Mouse (Mus musculus): ENCODE results near the gene Sag. TPM values are rescaled to one million over a fixed set of nuclear protein-coding genes. Genes with fewer than 3 reads are reported as not detected.

The Sag gene
- polyA plus RNA-seq, 1 experiment from 2014 or later, result 2.7 TPM

DNA sequence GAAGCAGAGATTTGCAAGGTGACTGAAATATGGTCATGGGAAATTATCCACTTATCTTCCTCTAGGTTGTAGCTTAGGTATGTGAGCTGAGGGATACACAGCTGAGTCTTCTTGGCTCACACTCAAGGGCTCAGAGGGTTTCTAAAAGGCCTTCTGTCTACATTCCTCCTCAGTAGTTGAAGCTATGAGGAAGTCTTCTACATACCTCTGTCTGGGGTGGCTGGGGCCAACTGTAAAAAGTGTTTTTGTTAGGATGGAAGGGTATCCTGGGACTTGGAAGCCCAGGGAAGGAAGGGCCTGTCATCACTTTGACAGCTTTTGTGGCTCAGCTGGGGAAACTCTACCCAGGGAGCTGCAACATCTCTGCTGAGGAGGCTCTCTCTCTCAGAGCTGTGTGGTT, 68.1 kb downstream of the Sag start:
- no peak for DNase-seq (ENCODE audit: low spot score)
- H3K27me3 ChIP-seq (ENCODE audit: control insufficient read depth, insufficient read depth, low read length), result no peaks in the 10 kb centered on the region
- no peaks in the 10 kb centered on the region for H3K4me1 ChIP-seq (replicated peaks; ENCODE audit: control insufficient read depth, insufficient read depth, low read length)
- ATAC-seq (replicated peaks; ENCODE audit: low FRiP score), result no peak
- H3K27ac ChIP-seq (ENCODE audit: low read depth, low read length), result no peak overlapping the region
- H3K4me3 ChIP-seq (ENCODE audit: low read depth, low read length), result no peak overlapping the region
- no peaks in the 10 kb centered on the region for H3K36me3 ChIP-seq (ENCODE audit: control insufficient read depth, insufficient read depth, low read length)
- H3K9ac ChIP-seq (ENCODE audit: low read length), result no peak overlapping the region
- H3K4me2 ChIP-seq (ENCODE audit: low read depth, low read length, severe bottlenecking), result no peak overlapping the region
- H3K9me3 ChIP-seq (ENCODE audit: control insufficient read depth, low read length), result no peaks in the 10 kb centered on the region

DNA sequence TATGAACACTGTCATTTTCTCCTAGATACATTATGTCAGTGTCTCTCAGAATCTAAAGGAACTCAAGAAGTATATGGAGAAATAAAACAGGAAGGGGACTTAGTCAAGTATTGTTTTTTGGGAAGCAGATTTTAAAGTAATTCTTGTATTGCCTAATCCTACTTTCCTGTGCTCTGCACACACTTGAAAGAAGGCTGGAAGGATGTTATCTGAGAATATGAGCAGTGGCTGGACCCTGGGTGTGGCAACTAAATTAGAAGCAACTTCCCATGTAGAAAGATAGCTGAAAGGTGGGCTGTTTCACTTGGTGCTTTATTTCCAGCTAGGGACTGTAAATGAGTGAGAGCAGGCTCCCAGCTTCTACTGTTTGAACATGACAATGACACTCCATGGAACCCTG, 69.6 kb downstream of the Sag start:
- no peak overlapping the region for H3K9ac ChIP-seq (ENCODE audit: low read length)
- H3K9me3 ChIP-seq (ENCODE audit: control insufficient read depth, low read length), result no peaks in the 10 kb centered on the region
- ATAC-seq (replicated peaks; ENCODE audit: low FRiP score), result no peak
- no peak overlapping the region for H3K4me3 ChIP-seq (ENCODE audit: low read depth, low read length)
- no peaks in the 10 kb centered on the region for H3K27me3 ChIP-seq (ENCODE audit: control insufficient read depth, insufficient read depth, low read length)
- no peaks in the 10 kb centered on the region for H3K36me3 ChIP-seq (ENCODE audit: control insufficient read depth, insufficient read depth, low read length)
- no peak for DNase-seq (ENCODE audit: low spot score)
- no peak overlapping the region for H3K4me2 ChIP-seq (ENCODE audit: low read depth, low read length, severe bottlenecking)
- H3K4me1 ChIP-seq (replicated peaks; ENCODE audit: control insufficient read depth, insufficient read depth, low read length), result no peaks in the 10 kb centered on the region
- H3K27ac ChIP-seq (ENCODE audit: low read depth, low read length), result no peak overlapping the region

DNA sequence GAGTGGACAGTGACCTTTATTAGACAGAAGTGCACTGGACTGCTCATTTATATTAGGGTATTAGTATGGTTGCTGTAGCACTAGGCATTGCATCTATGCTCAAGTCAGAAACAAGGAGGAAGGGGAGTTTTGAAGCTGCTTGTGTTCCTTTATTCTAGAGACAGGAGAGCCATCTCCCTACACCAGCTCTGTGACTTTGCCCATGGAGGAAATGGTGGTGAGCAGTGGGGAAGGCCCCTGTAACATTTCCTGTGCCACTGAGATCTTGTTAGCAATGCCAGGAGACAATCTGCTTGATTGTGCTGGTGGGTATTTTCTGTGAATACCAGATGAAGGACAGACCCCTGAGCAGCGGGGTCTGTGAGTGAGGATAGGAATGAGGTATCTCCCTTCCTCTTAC, 72.6 kb downstream of the Sag start:
- Histone ChIP-seq H3K9me3 (ENCODE audit: control insufficient read depth, low read length) (no peaks in the 10 kb centered on the region), H3K27me3 (ENCODE audit: control insufficient read depth, insufficient read depth, low read length) (no peaks in the 10 kb centered on the region), H3K4me1 (replicated peaks; ENCODE audit: control insufficient read depth, insufficient read depth, low read length) (no peaks in the 10 kb centered on the region), H3K4me3 (ENCODE audit: low read depth, low read length) (no peak overlapping the region), H3K36me3 (ENCODE audit: control insufficient read depth, insufficient read depth, low read length) (no peaks in the 10 kb centered on the region), H3K27ac (ENCODE audit: low read depth, low read length) (no peak overlapping the region), H3K4me2 (ENCODE audit: low read depth, low read length, severe bottlenecking) (no peak overlapping the region), H3K9ac (ENCODE audit: low read length) (no peak overlapping the region)
- WGBS, result 86% methylated on average over 1 of the region's 1 CpGs
- DNase-seq (ENCODE audit: low spot score), result no peak
- ATAC-seq (replicated peaks; ENCODE audit: low FRiP score), result no peak

DNA sequence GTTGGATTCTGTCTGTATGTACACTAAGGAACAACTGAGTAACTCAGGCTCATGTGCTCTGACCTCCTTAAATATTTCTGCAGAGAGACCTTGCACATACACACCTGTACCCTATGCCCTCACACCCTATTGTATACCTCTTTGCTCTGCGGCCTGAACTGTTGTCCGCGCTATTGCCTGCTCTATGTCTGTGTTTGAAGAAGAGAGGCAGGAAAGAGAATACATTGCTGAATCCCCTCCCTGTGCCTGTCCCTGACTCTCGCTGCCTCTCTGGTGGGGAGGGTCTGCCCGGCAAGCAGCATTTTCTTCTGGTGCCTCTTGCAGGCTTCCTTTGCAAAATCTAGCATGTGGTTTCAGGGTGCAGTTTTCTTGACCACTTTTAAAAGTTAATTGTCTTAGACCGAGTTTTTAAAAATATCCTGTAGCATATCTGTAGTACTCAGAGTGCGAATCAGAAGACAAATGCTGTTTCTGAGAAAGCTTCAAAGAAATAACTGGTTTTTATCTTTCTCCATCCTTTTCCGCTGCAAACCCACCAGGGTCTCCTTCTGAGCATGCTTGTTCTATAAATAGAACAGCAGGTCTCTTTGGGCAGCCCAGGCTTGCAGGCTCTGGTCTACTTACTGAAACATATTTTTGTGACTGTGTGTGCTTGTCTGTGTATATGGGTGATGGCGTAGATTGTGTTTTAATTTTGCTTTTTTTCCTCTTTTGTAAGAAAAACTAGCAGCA, 74.2 kb downstream of the Sag start:
- no peak overlapping the region for H3K4me2 ChIP-seq (ENCODE audit: low read depth, low read length, severe bottlenecking)
- no peak overlapping the region for H3K4me3 ChIP-seq (ENCODE audit: low read depth, low read length)
- no peak for DNase-seq (ENCODE audit: low spot score)
- no peaks in the 10 kb centered on the region for H3K27me3 ChIP-seq (ENCODE audit: control insufficient read depth, insufficient read depth, low read length)
- H3K9me3 ChIP-seq (ENCODE audit: control insufficient read depth, low read length), result no peaks in the 10 kb centered on the region
- H3K4me1 ChIP-seq (replicated peaks; ENCODE audit: control insufficient read depth, insufficient read depth, low read length), result no peaks in the 10 kb centered on the region
- H3K27ac ChIP-seq (ENCODE audit: low read depth, low read length), result no peak overlapping the region
- no peak overlapping the region for H3K9ac ChIP-seq (ENCODE audit: low read length)
- ATAC-seq (replicated peaks; ENCODE audit: low FRiP score), result no peak
- no peaks in the 10 kb centered on the region for H3K36me3 ChIP-seq (ENCODE audit: control insufficient read depth, insufficient read depth, low read length)
- 84% methylated on average over 9 of the region's 9 CpGs for WGBS

DNA sequence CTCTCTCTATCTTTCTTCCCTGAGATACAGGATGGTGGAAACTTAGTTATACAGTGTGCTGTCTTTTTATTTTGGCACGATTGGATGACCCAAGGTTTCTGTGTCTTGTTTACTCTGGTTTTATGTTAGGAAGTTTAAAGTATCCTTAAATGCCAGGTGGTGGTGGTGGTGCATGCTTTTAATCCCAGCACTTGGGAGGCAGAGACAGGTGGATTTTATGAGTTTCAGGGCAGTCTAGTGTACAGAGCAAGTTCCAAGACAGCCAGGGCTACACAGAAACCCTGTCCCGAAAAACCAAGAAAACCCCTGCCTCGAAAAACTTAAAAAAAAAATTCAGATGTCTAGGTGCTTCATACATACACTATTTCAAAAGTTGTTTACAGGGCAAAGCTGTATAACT, 75.6 kb downstream of the Sag start:
- no peak for ATAC-seq (replicated peaks; ENCODE audit: low FRiP score)
- H3K4me2 ChIP-seq (ENCODE audit: low read depth, low read length, severe bottlenecking), result no peak overlapping the region
- no peaks in the 10 kb centered on the region for H3K27me3 ChIP-seq (ENCODE audit: control insufficient read depth, insufficient read depth, low read length)
- H3K27ac ChIP-seq (ENCODE audit: low read depth, low read length), result no peak overlapping the region
- H3K4me1 ChIP-seq (replicated peaks; ENCODE audit: control insufficient read depth, insufficient read depth, low read length), result no peaks in the 10 kb centered on the region
- no peak overlapping the region for H3K9ac ChIP-seq (ENCODE audit: low read length)
- 91% methylated on average over 3 of the region's 3 CpGs for WGBS
- DNase-seq (ENCODE audit: low spot score), result no peak
- H3K9me3 ChIP-seq (ENCODE audit: control insufficient read depth, low read length), result no peaks in the 10 kb centered on the region
- no peak overlapping the region for H3K4me3 ChIP-seq (ENCODE audit: low read depth, low read length)
- H3K36me3 ChIP-seq (ENCODE audit: control insufficient read depth, insufficient read depth, low read length), result no peaks in the 10 kb centered on the region

DNA sequence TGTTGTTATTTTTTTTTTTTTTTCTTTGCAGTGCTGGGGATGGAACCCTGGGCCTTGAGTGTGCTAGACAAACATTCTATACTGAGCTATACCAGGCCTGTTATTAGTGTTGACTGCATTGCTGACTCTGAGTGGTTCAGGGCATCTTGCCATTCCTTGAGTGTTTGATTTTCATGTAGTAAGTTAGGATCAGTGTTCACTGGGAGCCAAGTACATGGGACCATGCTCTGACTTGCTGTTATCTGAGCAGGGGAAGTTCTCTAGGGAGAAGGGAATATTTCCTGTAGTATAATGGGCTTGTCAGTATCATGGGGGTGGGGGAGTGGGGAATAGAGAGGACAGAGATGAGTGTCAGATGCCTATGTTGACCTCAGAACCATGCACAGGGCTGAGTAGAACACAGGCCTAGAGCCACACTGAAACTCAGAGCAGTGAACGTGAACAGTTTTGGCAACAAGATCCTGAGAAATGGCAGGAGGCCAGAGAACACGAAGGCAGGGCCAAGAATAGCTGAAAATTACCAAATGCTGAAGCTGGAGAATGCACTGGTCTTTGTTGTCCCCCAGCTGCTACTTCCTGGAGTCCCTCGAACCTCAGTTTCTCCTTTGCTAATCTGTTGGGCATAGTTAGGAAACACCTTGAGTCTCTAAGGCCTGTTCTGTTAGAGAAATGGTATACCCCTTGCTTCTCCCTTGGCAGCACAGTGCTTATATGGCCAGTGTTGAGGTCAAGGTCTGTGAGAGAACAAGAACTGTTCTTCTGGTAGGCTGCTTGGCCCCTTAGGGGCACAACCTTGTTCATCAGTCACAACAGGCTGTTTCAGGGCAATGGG, 76.2 kb downstream of the Sag start:
- DNase-seq (ENCODE audit: low spot score) (no peak), ATAC-seq (replicated peaks; ENCODE audit: low FRiP score) (no peak)
- Histone ChIP-seq H3K4me3 (ENCODE audit: low read depth, low read length) (no peak overlapping the region), H3K4me1 (replicated peaks; ENCODE audit: control insufficient read depth, insufficient read depth, low read length) (no peaks in the 10 kb centered on the region), H3K9me3 (ENCODE audit: control insufficient read depth, low read length) (no peaks in the 10 kb centered on the region), H3K27me3 (ENCODE audit: control insufficient read depth, insufficient read depth, low read length) (no peaks in the 10 kb centered on the region), H3K36me3 (ENCODE audit: control insufficient read depth, insufficient read depth, low read length) (no peaks in the 10 kb centered on the region; the same call in 1 of the 2 replicates), H3K4me2 (ENCODE audit: low read depth, low read length, severe bottlenecking) (no peak overlapping the region), H3K9ac (ENCODE audit: low read length) (no peak overlapping the region), H3K27ac (ENCODE audit: low read depth, low read length) (no peak overlapping the region)
- 88% methylated on average over 3 of the region's 3 CpGs for WGBS

DNA sequence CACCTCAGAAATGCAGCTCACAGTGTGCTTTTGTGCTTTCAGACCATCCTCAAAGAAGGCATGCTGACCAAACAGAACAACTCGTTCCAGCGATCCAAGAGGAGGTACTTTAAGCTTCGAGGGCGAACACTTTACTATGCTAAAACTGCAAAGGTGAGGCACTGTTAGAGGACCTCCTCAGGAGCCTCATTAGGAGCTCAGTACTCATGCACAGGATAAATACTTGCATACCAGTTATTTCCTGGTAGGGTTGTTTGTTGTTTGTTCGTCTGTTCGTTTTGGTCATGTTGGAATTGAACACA, 76.8 kb downstream of the Sag start:
- no peaks in the 10 kb centered on the region for H3K9me3 ChIP-seq (ENCODE audit: control insufficient read depth, low read length)
- no peak overlapping the region for H3K4me3 ChIP-seq (ENCODE audit: low read depth, low read length)
- no peak overlapping the region for H3K9ac ChIP-seq (ENCODE audit: low read length)
- H3K4me2 ChIP-seq (ENCODE audit: low read depth, low read length, severe bottlenecking), result no peak overlapping the region
- no peak for ATAC-seq (replicated peaks; ENCODE audit: low FRiP score)
- H3K4me1 ChIP-seq (replicated peaks; ENCODE audit: control insufficient read depth, insufficient read depth, low read length), result no peaks in the 10 kb centered on the region
- no peak overlapping the region for H3K27ac ChIP-seq (ENCODE audit: low read depth, low read length)
- WGBS, result 86% methylated on average over 6 of the region's 6 CpGs
- DNase-seq (ENCODE audit: low spot score), result no peak
- H3K36me3 ChIP-seq (ENCODE audit: control insufficient read depth, insufficient read depth, low read length), result no peaks in the 10 kb centered on the region; the same call in 1 of the 2 replicates
- no peaks in the 10 kb centered on the region for H3K27me3 ChIP-seq (ENCODE audit: control insufficient read depth, insufficient read depth, low read length)

DNA sequence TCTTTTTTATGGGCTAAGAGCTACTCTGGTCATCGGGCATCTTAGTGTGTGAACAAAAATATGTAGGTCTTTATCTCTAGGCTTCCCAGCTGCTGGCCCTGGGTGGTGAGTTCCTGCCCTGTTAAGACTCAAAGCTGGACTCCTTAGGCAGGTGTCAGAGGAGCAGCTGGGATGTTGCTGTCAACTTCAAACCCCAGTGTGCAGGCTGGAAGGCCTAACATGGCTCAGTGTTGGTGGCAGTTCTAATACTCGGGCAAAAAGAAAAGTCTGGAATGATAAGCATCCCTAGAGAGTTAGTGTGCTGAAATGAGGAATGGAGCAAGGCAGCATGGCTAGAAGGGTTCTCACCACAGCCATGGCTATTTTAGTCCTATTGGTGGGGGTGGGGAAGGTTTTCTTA, 77.4 kb downstream of the Sag start:
- H3K36me3 ChIP-seq (ENCODE audit: control insufficient read depth, insufficient read depth, low read length), result no peaks in the 10 kb centered on the region; the same call in 1 of the 2 replicates
- ATAC-seq (replicated peaks; ENCODE audit: low FRiP score) (no peak), DNase-seq (ENCODE audit: low spot score) (no peak)
- no peak overlapping the region for H3K27ac ChIP-seq (ENCODE audit: low read depth, low read length)
- WGBS, result 88% methylated on average over 2 of the region's 2 CpGs
- H3K4me1 ChIP-seq (replicated peaks; ENCODE audit: control insufficient read depth, insufficient read depth, low read length), result no peaks in the 10 kb centered on the region
- no peak overlapping the region for H3K4me2 ChIP-seq (ENCODE audit: low read depth, low read length, severe bottlenecking)
- no peak overlapping the region for H3K9ac ChIP-seq (ENCODE audit: low read length)
- no peak overlapping the region for H3K4me3 ChIP-seq (ENCODE audit: low read depth, low read length)
- no peaks in the 10 kb centered on the region for H3K9me3 ChIP-seq (ENCODE audit: control insufficient read depth, low read length)
- H3K27me3 ChIP-seq (ENCODE audit: control insufficient read depth, insufficient read depth, low read length), result no peaks in the 10 kb centered on the region

DNA sequence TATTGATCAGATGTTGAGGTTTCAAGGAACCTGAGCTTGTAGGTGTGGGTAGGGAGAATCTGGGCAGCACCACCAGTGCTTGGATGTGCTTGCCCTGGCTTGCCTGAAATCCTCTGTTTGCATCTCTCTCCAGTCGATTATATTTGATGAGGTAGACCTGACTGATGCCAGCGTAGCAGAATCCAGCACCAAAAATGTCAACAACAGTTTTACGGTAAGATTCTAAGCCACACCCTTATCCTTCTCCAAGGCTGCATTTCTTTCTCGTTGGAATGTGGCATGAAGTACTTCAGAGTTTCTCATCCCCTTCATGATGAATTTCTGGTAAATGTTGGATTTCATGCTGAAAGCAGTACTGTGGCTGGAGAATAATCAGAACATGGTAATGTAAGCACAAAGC, 78.2 kb downstream of the Sag start:
- no peak overlapping the region for H3K9ac ChIP-seq (ENCODE audit: low read length)
- DNase-seq (ENCODE audit: low spot score), result no peak
- 87% methylated on average over 4 of the region's 4 CpGs for WGBS
- H3K27ac ChIP-seq (ENCODE audit: low read depth, low read length), result no peak overlapping the region
- no peak overlapping the region for H3K4me2 ChIP-seq (ENCODE audit: low read depth, low read length, severe bottlenecking)
- no peaks in the 10 kb centered on the region for H3K9me3 ChIP-seq (ENCODE audit: control insufficient read depth, low read length)
- no peaks in the 10 kb centered on the region for H3K4me1 ChIP-seq (replicated peaks; ENCODE audit: control insufficient read depth, insufficient read depth, low read length)
- ATAC-seq (replicated peaks; ENCODE audit: low FRiP score), result no peak
- no peaks in the 10 kb centered on the region; the same call in 1 of the 2 replicates for H3K36me3 ChIP-seq (ENCODE audit: control insufficient read depth, insufficient read depth, low read length)
- no peaks in the 10 kb centered on the region for H3K27me3 ChIP-seq (ENCODE audit: control insufficient read depth, insufficient read depth, low read length)
- H3K4me3 ChIP-seq (ENCODE audit: low read depth, low read length), result no peak overlapping the region
